Mouse (Mus musculus) c-Kit-positive CD71-negative TER-119-negative erythroid progenitor cells, embryonic 14.5 days (primary cell): ENCODE measurements around the gene Lbr.

ENCODE experiments used
- DNase-seq: peaks from one replicate; pipeline ENCODE4 v3.0.0-alpha.2; 2013; ENCODE audit warnings: low read depth

The Lbr gene

DNA sequence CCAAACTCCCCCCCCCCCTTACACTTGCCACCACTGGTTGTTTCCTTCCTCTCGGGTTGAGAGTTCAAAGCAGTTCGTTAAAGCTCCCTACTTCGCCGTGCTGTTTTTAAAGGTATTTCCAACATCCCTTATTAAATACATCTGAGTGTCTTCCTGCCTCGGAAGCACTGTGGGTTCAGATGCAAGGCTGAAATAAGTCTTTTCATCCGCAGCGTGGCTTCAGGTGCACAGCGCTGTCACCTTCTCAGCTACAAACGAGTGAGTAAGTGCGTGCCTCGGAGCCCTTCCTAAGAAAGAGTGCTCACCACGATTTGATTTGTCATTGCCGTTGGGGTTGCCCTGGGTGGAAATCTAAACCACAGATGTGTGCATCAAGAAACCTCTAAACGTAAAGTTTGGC, at the start of gene Lbr:
TSS of gene Lbr (minus strand) at position 266 of the 400 bp plus-strand sequence.
- no peak for DNase-seq

- DNase-seq = no peak
Measured at GRCm38 (mm10) chr1:181889670-181890069, 46.8 kb upstream of the Lbr start.

DNA sequence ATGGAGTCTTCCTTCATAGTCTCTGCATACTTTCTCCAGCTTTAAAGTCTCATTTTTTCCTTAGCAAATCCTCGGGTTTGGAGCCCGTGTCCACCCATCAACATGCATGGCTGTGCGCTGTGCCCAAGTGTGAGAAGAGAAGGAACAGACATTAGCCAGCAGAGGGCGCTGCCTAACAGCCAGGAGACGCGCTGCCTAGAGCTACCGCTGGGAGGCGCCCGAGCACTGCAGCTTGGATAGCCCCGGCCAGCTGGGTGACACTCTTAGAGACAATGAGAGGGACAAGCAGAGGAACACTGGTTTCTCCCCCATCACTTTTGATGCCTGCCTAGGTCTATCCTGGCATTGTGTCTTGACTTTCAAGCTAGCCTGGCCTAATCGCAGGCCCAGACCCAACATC, 46.0 kb upstream of the Lbr start:
- peak; percentile 73 for DNase-seq

- DNase-seq = no peak
Measured at GRCm38 (mm10) chr1:181881532-181881931, 38.7 kb upstream of the Lbr start.

DNA sequence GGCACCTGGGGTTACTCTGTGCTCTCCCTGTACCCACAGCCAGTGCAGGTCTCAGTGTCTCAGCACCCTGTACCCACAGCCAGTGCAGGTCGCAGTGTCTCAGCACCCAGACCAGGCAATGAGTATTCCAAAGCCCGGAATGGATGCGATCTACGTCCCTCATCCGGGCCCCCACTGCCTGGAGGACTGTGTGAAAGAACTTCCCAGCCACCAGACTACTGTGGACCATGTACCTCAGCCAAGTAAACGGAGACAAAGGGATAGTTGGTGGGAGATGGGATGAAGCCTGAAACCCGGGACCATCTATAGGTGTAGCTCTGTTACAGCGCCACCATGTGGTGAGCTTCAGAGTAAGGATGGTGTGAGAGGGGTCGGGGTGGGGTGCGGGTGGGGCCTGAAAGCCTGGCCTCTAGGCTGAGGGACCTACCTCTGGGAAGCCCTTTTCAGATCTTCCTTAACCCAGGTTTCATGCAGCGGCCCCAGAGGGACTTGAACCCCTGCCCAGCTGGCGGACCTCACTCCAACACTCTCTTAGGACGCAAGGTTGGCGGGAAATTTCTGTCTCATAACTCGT, 38.0 kb upstream of the Lbr start:
- DNase-seq = no peak

GRCm38 (mm10) chr1:181878436-181878835, 35.6 kb upstream of the Lbr start:
- no peak for DNase-seq

DNA sequence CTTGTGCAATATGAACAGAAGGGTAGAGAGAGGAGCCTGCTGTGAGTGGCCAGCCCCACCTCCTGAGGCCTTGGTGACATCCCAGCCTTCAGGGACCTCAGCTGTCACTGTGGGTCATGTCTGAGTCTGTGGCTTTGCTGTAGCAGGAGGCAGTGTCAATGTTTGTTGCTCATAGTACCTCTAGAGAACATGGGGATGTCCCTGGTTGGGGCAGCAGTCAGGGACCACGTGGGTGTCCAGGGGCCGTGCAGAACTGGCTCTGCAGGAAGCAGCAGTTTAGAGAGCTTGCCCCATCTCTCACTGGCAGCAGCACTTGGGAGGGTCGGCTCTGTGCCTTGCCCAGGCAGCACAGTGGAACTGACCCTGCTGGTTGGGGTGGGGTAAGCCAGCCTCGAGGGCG, 34.2 kb upstream of the Lbr start:
- no peak for DNase-seq

GRCm38 (mm10) chr1:181876656-181877055, 33.8 kb upstream of the Lbr start:
- DNase-seq = no peak

- DNase-seq = no peak
Measured at GRCm38 (mm10) chr1:181873086-181873920, 30.5 kb upstream of the Lbr start.

- DNase-seq = no peak
Measured at GRCm38 (mm10) chr1:181872639-181873038, 29.8 kb upstream of the Lbr start.

- DNase-seq = no peak
Measured at GRCm38 (mm10) chr1:181866429-181867280, 23.8 kb upstream of the Lbr start.

DNA sequence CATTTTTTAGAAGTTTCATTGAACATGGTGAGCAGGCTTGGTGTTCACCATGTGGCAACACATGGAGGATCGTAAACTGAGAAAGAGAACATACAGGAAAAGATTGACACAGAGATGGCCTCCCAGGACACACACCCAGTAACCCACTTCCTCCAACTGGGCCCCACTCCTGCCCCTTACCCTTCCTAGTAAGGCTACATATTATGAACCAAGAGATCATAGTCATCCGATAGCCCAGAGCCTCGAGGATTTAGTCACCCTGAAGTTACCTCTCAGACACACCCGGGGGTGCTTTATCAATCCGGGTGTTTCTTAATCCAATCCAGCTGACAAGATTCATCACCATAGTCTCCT, 23.0 kb upstream of the Lbr start:
- no peak for DNase-seq

DNA sequence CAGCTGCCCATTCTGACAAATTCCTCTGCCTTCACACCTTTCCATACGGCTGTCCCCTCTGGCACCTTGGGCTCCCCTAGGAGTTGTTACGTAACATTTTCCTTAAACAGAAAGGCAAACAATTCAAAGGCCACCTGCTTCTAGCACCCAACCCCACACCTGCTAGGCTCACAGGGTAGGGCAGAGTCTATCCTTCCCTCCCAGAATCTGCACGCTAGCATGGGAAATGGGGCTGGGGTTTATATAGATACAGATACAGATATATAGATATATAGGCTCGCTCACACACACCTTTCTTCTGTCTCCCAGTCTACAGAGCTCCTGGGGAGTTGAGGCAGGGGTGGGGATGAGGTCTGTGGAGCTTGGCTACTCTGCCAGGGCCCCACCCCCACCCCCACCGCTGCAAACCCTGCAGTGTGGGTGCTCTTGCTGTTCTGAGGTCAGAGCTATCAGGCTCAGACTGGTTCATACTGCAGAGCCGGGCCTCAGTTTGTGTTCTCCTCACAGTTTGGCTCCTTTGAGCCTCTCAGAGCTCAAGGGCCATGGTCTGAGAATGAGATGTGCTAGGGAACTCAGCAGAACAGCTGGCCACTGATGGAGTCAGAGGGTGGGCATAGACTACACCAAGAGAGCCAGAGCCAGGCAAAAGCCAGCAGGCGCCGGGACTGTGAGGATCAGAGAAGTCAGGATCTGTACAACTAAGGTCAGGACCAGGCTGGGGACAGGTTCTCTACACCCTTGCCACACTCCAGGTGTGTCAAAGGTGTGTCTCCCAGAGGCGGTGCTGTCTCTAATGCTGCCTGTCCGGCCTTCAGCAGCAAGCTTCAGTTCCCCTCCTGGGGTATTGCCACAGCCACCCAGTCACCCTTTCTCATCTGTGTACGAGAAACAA, 22.4 kb upstream of the Lbr start:
- DNase-seq = no peak

GRCm38 (mm10) chr1:181863431-181863830, 20.6 kb upstream of the Lbr start:
- DNase-seq = no peak

DNA sequence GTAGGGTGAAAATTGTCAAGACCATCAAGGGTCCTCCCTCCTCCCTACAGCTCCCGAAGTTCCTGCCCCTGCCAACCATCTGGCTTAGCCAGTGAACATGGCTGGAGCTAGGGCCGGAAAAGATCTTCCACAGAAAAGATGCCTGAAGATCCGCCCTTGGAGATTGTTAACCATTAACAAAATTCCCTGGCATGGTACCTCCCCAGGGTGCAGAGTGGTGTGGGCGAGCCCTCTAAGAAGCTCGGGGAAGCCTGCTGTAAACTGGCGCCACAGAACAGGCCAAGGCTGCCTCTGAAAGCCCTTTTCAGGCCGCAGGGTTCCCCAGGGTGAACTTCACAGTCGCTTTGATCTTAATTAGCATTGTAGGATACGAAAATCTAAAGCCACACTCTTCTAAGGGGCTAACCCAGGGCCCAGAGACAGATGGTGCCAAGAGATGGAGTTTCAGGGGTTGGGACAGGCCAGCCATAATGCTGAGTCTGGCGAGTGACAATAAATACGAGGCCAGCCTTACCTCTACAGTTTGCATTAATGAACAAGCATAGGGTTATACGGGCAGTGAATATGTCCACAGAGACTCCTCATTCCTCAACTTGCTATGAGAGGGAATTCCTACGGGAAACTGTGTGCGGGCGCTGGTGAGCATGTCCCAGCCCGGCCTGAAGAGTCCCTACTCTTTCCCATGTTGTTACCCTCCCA, 20.0 kb upstream of the Lbr start:
- DNase-seq = no peak

DNA sequence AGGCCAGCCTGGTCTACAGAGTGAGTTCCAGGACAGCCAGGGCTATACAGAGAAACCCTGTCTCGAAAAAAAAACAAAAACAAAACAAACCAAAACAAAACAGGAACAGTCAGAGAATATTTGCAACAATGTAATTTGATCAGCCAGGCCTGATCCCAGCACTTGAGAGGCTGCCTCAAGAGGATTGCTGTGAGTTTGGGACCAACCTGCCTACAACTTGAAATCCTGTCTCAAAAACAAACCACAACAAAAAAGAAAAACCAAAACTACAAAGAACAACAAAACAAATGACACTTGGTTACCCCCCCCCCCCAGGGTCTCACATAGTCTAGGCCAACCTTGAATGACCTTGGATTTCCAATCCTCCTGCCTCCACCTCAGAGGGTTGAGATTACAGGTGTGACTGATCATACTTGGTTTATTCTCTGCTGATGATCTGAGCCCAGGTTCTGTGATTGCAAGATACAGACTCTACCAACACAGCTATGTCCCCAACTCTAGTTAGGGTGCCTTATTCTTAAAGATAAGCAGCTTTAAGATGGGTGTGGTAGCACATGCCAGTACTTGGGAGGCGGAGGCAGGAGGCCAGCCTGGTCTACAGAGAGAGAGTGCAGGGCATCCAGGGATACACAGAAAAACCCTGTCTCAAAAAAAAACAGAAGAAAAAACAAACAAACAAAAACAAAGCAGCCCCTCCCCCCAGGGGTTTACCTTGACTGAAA, 18.5 kb upstream of the Lbr start:
- DNase-seq = no peak

- DNase-seq = peak; percentile 82
Measured at GRCm38 (mm10) chr1:181860659-181861058, 17.8 kb upstream of the Lbr start.

DNA sequence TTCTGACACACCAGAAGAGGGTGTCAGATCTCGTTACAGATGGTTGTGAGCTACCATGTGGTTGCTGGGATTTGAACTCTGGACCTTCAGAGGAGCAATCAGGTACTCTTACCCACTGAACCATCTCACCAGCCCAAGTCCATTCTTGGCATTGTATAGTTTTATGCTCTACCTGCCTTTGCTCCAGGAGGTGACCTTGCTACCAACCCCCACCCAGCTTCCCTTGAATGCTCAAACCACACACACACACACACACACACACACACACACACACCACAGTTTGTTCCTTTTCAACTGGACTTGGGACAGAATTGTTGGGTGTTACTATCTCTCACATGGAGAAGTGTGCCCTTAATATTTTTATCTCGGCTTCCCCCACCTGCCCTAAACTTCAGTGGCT, 13.5 kb upstream of the Lbr start:
- no peak for DNase-seq

DNA sequence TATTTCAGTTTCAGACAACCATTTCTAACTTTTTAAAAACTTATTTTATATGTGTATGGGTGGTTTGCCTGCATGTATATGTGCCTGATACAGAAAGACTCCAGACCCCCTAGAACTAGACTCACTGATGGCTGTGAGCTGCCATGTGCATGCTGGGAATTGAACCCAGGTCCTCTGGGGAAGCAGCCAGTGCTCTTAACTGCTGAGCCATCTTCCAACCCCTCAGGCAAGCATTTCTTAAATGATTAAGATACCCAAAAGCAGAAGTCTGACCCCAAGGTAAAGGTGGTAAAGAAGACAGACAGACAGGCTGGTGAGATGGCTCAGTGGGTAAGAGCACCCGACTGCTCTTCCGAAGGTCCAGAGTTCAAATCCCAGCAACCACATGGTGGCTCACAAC, 12.0 kb upstream of the Lbr start:
- DNase-seq = no peak

DNA sequence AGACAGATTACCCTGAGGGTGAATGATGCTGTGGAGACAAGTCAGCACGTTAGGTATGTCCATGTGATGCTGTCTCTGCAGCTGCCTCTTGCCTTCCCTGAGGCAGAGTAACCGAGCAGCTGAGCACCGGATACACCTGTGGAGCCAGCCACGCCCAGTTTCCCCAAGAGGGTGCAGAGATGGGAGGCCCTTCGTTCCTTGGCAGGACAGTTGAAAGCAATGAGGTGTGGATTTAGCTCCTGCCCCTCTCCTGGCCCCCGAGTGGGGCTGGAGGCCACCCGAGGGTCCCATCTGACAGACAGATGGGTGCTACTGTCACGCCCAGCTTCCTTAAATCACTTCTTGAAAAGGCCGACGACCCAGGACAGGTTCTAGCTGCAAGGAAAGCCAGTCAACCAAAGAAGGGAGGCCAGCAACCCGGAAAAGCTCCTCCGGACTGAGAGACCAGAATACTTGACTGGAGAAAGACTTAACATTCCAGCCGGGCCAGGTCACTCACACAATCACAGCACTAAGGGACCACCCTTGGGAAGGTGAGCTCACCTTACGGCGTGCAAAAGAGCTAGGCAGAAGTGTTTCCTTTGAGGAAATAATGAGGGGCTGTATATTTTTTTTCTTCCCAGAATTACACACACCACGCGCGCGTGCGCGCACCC, 10.4 kb upstream of the Lbr start:
- DNase-seq = peak; percentile 72
